Comparison of ENCODE assay signal across 11 mouse cellular contexts in the genomic region with DNA sequence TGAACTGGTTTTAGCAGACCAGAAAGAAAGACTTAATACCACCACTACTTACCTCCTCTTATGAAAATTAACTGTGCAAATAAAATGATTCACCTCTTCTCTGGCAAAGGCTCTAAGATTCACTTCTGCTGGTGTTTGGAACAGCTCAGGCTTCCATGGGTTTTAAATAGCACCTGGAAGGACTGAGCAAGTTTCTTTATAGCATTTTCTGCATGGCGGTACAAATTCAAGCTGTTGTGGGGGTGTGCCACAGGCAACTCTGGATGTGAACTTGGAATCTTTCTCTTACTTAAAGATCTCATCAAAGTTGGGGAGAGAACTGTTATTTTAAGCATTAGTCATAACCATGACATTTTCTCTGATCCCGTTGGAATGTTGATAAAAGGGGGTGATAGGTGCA.
"Had no signal": no experiment of that assay in that cellular context is flagged by ENCODE, and none has a peak within 500 bp of the region (broad histone marks: within the 10 kb centered on the region; RNA-seq: fewer than 3 reads in every experiment).

No protein-coding gene starts in this region.

- DNase-seq: kidney, adult 2 months; kidney, postnatal 14 days; lung, adult 18-20 months; thymus, adult 18-20 months; thymus, postnatal 14 days had no signal

- H3K4me2 ChIP-seq: kidney, embryonic 15.5 days; limb, embryonic 13.5 days; midbrain, embryonic 12.5 days had no signal

- H3K4me3 ChIP-seq: kidney, embryonic 15.5 days; limb, embryonic 13.5 days; midbrain, embryonic 12.5 days had no signal

- ATAC-seq: intestine, embryonic 16.5 days had no signal

- H3K27me3 ChIP-seq: kidney, embryonic 15.5 days; limb, embryonic 13.5 days; midbrain, embryonic 12.5 days had no signal

- H3K9ac ChIP-seq: kidney, embryonic 15.5 days; limb, embryonic 13.5 days; liver, embryonic 14.5 days; midbrain, embryonic 12.5 days had no signal

- H3K27ac ChIP-seq: kidney, embryonic 15.5 days; limb, embryonic 13.5 days; liver, embryonic 14.5 days; midbrain, embryonic 12.5 days; stomach, postnatal 0 days had no signal

- H3K9me3 ChIP-seq: kidney, embryonic 15.5 days; limb, embryonic 13.5 days; midbrain, embryonic 12.5 days had no signal

- H3K4me1 ChIP-seq: midbrain, embryonic 12.5 days had no signal

- H3K36me3 ChIP-seq: kidney, embryonic 15.5 days; limb, embryonic 13.5 days; midbrain, embryonic 12.5 days had no signal
